Mouse (Mus musculus): ENCODE measurements around the gene Smarcd1.

- no peak for TF ChIP-seq POLR2A (IDR thresholded peaks at IDR 0.05; ENCODE audit: insufficient read length, low read depth)
- TF ChIP-seq POLR2AphosphoS2 (IDR thresholded peaks at IDR 0.05; ENCODE audit: insufficient read length, low read depth): no peak
- TF ChIP-seq MAX (IDR thresholded peaks at IDR 0.05; ENCODE audit: low read depth): no peak
- no peak for TF ChIP-seq MYOD1 (IDR thresholded peaks at IDR 0.05; ENCODE audit: control insufficient read depth in 1 of 3, insufficient read length in 2 of 3, low read depth in 2 of 3)
- TF ChIP-seq SRF (IDR thresholded peaks at IDR 0.05; ENCODE audit: control insufficient read depth, insufficient read length, low read depth): no peak
- TF ChIP-seq USF1 (IDR thresholded peaks at IDR 0.05; ENCODE audit: low read depth): no peak
- TF ChIP-seq E2F4 (IDR thresholded peaks at IDR 0.05; ENCODE audit: insufficient read depth): no peak
Measured at GRCm38 (mm10) chr15:99700219-99701106, 1.5 kb upstream of the Smarcd1 start.
